Mouse (Mus musculus) adipose tissue, adult 10 weeks (tissue): ENCODE data around the gene Hephl1. TPM values are rescaled to one million over a fixed set of nuclear protein-coding genes. Genes with fewer than 3 reads are reported as not detected.

Experiments
- polyA plus RNA-seq: library from polyadenylated mRNA; stranded (reverse); fragments of 350-450 nt; fragmentation: Illumina TruSeq; extraction: RNeasy Lipid Tissue Mini Kit (QIAGEN cat#74804); gene quantifications from one replicate; pipeline ENCODE4 v1.2.3, GENCODE M21; 2014; ENCODE audit warnings: low read depth, low replicate concordance

The Hephl1 gene
- 0.20 TPM for polyA plus RNA-seq

DNA sequence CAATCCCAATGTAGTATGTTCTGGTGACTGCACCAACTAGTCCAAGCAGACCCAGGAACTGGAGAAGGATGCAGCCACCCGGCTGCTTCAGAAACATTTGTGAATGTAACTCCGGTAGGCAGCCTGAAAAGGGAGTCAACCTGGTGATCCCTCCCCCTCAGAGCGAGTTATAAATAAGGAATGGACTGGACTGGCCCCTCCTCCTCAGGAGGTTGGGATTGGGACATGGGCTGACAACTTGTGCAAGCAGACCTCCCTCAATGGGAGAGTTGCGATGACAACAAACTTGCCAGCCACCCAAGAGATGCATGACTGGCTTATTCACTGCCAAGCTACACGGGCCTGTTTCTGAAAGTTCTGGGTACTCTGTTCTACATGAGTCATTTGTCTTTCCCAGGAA lies at the start of gene Hephl1:
TSS of gene Hephl1 (minus strand) at position 101 of the 400 bp plus-strand sequence.

DNA sequence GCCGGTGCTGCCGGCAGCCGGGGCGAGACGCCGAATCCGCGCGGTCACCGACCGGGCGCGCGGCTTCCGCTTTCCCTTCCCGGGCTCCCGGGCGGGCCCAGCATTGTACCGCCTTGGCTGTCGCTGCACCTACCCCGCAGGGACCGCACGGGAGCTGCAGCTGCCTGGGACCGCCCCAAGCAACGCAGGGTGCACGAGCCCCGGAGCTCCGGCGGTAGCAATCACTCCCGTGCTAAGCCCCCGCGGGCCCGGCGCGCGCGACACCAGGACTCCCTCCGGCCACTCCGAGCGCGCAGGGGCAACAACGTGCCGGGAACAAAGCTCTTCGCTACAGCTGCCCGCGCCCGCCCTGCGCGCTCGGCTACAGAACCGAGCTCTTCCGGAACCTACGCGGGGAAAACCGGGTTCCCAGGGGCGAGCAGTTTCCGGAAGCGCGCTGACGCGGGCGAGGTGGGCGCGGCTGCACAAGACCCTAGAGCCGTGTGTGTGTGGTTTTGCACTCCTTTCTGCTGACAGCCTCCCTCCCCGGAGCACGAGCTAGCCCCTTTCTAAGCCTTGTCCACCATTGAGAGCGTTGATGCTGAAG lies 66.7 kb downstream of the Hephl1 start, which contains the start of gene Panx1:
TSS of gene Panx1 (minus strand) at position 395 of the 586 bp plus-strand sequence.

Other genes with a start within 250 kb of the Hephl1 start
- gene Izumo1r, start 208.2 kb downstream of the Hephl1 start, polyA plus RNA-seq: 0.24 TPM
- 3.6 TPM for gene Panx1, start 66.6 kb downstream of the Hephl1 start, polyA plus RNA-seq
- gene Vstm5, start 126.9 kb upstream of the Hephl1 start, polyA plus RNA-seq: 5.3 TPM
- 22.7 TPM for gene Med17, start 167.8 kb upstream of the Hephl1 start, polyA plus RNA-seq
- 33.9 TPM for gene Taf1d, start 194.1 kb upstream of the Hephl1 start, polyA plus RNA-seq
- 66.6 TPM for gene 4931406C07Rik, start 194.3 kb upstream of the Hephl1 start, polyA plus RNA-seq
- 10.8 TPM for gene Cep295, start 245.7 kb upstream of the Hephl1 start, polyA plus RNA-seq